Mouse (Mus musculus): ENCODE data around the gene A930033H14Rik. TPM values are rescaled to one million over a fixed set of nuclear protein-coding genes. Genes with fewer than 3 reads are reported as not detected.

A930033H14Rik gene
- polyA plus RNA-seq, 1 experiment from 2014 or later, result 0.90 TPM

DNA sequence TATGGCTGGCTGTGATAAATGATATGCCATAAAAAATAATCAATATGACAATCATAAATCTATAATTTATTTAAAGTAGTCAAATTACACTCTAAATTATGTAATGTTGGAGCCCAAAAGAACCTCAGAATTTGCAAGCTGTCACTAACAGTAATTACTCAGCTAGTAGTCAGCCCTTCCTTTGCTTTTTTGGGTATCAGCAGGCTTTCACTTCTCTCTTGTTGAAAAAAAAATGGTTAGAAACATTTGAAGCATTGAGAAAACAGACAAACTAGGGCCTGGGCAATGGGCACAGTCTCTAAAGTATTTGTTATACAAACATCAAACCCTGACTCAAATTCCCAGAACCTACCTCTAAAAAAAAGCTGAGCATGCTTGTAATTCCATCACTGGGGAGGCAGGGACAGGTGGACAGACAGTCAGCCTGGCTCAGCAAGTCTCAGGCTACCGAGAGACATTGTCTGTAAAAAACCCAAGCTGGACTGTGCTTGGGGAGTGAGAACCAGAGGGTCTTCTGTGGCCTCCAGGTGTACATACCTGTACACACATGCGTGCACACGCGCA, 4.3 kb upstream of the A930033H14Rik start:
- ATAC-seq, result no peak
- no peak overlapping the region for H3K27ac ChIP-seq (ENCODE audit: low read length)
- WGBS, result 94% methylated on average over 4 of the region's 4 CpGs

DNA sequence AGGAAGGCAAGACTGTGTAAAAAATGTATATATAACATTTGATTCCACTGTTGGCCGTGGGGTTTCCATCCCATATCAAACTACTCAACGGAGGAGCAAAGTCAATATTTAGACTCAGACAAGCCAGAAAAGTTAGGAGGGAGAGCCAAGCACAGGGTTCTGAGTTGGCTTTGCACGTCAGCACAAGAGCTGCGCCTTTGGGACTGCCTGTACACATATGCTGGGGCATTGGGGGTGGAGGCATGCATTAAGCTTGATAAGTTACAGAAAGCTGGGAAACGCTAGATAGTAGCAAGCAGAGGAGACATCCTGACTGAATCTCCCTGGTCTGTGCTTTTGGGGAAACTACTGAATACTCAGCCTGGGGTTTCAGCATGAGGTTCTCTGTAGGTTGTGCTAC, 1.1 kb upstream of the A930033H14Rik start:
- TF ChIP-seq CTCF (IDR thresholded peaks at IDR 0.05) (no peak), EP300 (IDR thresholded peaks at IDR 0.05) (no peak)

More for the DNA sequence above, 4.3 kb upstream of the A930033H14Rik start:
- no peak overlapping the region for H3K4me2 ChIP-seq (replicated peaks; ENCODE audit: low read depth, low read length)
- no peak for DNase-seq (ENCODE audit: low spot score)
- peaks cover 4% of the 10 kb centered on the region; the same call in 1 of the 2 replicates for H3K4me1 ChIP-seq (ENCODE audit: insufficient read depth, low read depth, low read length)
- no peak overlapping the region for H3K4me3 ChIP-seq (ENCODE audit: low read depth, low read length)
- H3K9ac ChIP-seq (replicated peaks; ENCODE audit: low read depth), result no peak overlapping the region
- TF ChIP-seq EP300 (IDR thresholded peaks at IDR 0.05), result no peak
- TF ChIP-seq CTCF (IDR thresholded peaks at IDR 0.05), result no peak
- H3K27me3 ChIP-seq (replicated peaks; ENCODE audit: insufficient read depth, low read length), result no peaks in the 10 kb centered on the region
- no peaks in the 10 kb centered on the region for H3K9me3 ChIP-seq (ENCODE audit: low read length)
- no peaks in the 10 kb centered on the region for H3K36me3 ChIP-seq (ENCODE audit: insufficient read depth, low read length)

DNA sequence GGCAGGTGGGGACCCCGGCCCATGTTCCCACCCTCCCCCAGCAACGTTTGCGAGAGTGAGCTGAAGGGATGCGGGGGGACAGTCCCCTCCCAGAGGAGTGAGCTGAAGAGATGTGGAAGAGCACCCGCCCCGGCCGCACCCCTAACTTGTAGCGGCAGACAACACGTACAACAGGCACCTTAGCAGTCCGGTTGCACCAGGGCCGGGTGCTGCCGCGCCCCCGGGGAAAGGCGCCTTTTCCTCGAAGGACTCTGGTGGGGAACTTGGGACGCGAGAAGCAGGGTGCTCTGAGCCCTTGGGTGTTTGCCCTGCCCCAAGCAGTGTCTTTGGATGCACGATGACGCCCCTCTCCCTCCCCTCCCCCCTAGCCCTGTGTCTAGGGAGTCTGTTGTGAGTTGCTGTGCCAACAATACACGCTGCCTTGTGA, 566 bp upstream of the A930033H14Rik start:
- peak overlapping the region; percentile 87 for H3K9ac ChIP-seq (replicated peaks; ENCODE audit: low read depth)
- peak overlapping the region; percentile 96 for H3K27ac ChIP-seq (ENCODE audit: low read length)
- H3K4me3 ChIP-seq (ENCODE audit: low read depth, low read length), result peak overlapping the region; percentile 78
- DNase-seq (ENCODE audit: low spot score), result peak; percentile 50
- 0% methylated on average over 19 of the region's 21 CpGs for WGBS
- H3K4me2 ChIP-seq (replicated peaks; ENCODE audit: low read depth, low read length), result peak overlapping the region; percentile 96
- 0 out of 2 replicates have a peak, but pooled peaks cover 4% of the 10 kb centered on the region for H3K4me1 ChIP-seq (ENCODE audit: insufficient read depth, low read depth, low read length)
- H3K9me3 ChIP-seq (ENCODE audit: low read length), result no peaks in the 10 kb centered on the region
- no peaks in the 10 kb centered on the region for H3K36me3 ChIP-seq (ENCODE audit: insufficient read depth, low read length)
- ATAC-seq, result peak; percentile 53
- TF ChIP-seq CTCF (IDR thresholded peaks at IDR 0.05) (no peak), EP300 (IDR thresholded peaks at IDR 0.05) (no peak)
- H3K27me3 ChIP-seq (replicated peaks; ENCODE audit: insufficient read depth, low read length), result no peaks in the 10 kb centered on the region

More for the DNA sequence above, 1.1 kb upstream of the A930033H14Rik start:
- Histone ChIP-seq H3K27ac (ENCODE audit: low read length) (peak overlapping the region; percentile 96; the same call in 1 of the 2 replicates), H3K4me3 (ENCODE audit: low read depth, low read length) (peak overlapping the region; percentile 78), H3K9ac (replicated peaks; ENCODE audit: low read depth) (peak overlapping the region; percentile 87), H3K36me3 (ENCODE audit: insufficient read depth, low read length) (no peaks in the 10 kb centered on the region), H3K4me2 (replicated peaks; ENCODE audit: low read depth, low read length) (peak overlapping the region; percentile 96), H3K27me3 (replicated peaks; ENCODE audit: insufficient read depth, low read length) (no peaks in the 10 kb centered on the region), H3K9me3 (ENCODE audit: low read length) (no peaks in the 10 kb centered on the region), H3K4me1 (ENCODE audit: insufficient read depth, low read depth, low read length) (peaks cover 4% of the 10 kb centered on the region; the same call in 1 of the 2 replicates)
- WGBS, result 11% methylated on average over 5 of the region's 5 CpGs
- ATAC-seq (no peak), DNase-seq (ENCODE audit: low spot score) (peak; percentile 36)

- Histone ChIP-seq H3K9ac (replicated peaks; ENCODE audit: low read depth) (peak overlapping the region; percentile 87), H3K27me3 (replicated peaks; ENCODE audit: insufficient read depth, low read length) (no peaks in the 10 kb centered on the region), H3K36me3 (ENCODE audit: insufficient read depth, low read length) (no peaks in the 10 kb centered on the region), H3K4me2 (replicated peaks; ENCODE audit: low read depth, low read length) (peak overlapping the region; percentile 96), H3K4me3 (ENCODE audit: low read depth, low read length) (peak overlapping the region; percentile 78), H3K27ac (ENCODE audit: low read length) (peak overlapping the region; percentile 96), H3K4me1 (ENCODE audit: insufficient read depth, low read depth, low read length) (0 out of 2 replicates have a peak, but pooled peaks cover 4% of the 10 kb centered on the region), H3K9me3 (ENCODE audit: low read length) (no peaks in the 10 kb centered on the region)
- no peak for TF ChIP-seq EP300 (IDR thresholded peaks at IDR 0.05)
- TF ChIP-seq CTCF (IDR thresholded peaks at IDR 0.05), result no peak
- 5% methylated on average over 14 of the region's 14 CpGs for WGBS
- no peak for ATAC-seq
- peak; percentile 62 for DNase-seq (ENCODE audit: low spot score)
These were observed 922 bp downstream of the A930033H14Rik start for GRCm38 (mm10) chr10:69211976-69212375.

- WGBS, result 33% methylated on average over 8 of the region's 8 CpGs
- Histone ChIP-seq H3K4me1 (ENCODE audit: insufficient read depth, low read depth, low read length) (0 out of 2 replicates have a peak, but pooled peaks cover 4% of the 10 kb centered on the region), H3K27me3 (replicated peaks; ENCODE audit: insufficient read depth, low read length) (no peaks in the 10 kb centered on the region), H3K4me2 (replicated peaks; ENCODE audit: low read depth, low read length) (peak overlapping the region; percentile 96), H3K9ac (replicated peaks; ENCODE audit: low read depth) (no peak overlapping the region), H3K36me3 (ENCODE audit: insufficient read depth, low read length) (no peaks in the 10 kb centered on the region), H3K4me3 (ENCODE audit: low read depth, low read length) (no peak overlapping the region; the same call in 1 of the 2 replicates), H3K27ac (ENCODE audit: low read length) (peak overlapping the region; percentile 96), H3K9me3 (ENCODE audit: low read length) (no peaks in the 10 kb centered on the region)
- no peak for ATAC-seq
- TF ChIP-seq EP300 (IDR thresholded peaks at IDR 0.05) (peak; percentile 44; the same call in 1 of the 2 replicates), CTCF (IDR thresholded peaks at IDR 0.05) (no peak)
- DNase-seq (ENCODE audit: low spot score), result peak; percentile 66
These were observed 1.3 kb downstream of the A930033H14Rik start for GRCm38 (mm10) chr10:69211560-69211959.

DNA sequence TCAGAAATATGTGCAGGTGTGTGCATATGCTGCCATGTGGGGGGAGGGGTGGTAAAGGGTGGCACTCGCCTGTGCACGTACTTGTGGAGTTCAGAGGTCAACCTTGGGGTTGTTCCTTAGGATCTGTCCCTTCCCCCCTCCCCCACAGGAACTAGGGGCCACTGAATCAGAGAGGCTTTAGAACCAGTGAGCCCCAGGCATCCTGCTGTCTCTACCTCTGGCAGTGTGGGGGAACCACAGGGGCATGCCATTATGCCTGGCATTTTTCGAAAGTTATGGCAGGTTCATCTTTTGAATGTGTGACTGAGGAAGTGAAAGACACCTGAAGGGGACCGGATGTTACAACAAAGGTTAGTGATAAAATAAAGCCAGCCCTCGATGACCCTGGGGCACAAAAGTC, 2.2 kb downstream of the A930033H14Rik start:
- no peak overlapping the region for H3K27ac ChIP-seq (ENCODE audit: low read length)
- H3K4me3 ChIP-seq (ENCODE audit: low read depth, low read length), result no peak overlapping the region
- no peaks in the 10 kb centered on the region for H3K27me3 ChIP-seq (replicated peaks; ENCODE audit: insufficient read depth, low read length)
- no peaks in the 10 kb centered on the region for H3K36me3 ChIP-seq (ENCODE audit: insufficient read depth, low read length)
- no peak for TF ChIP-seq EP300 (IDR thresholded peaks at IDR 0.05)
- no peak for TF ChIP-seq CTCF (IDR thresholded peaks at IDR 0.05)
- no peak overlapping the region for H3K9ac ChIP-seq (replicated peaks; ENCODE audit: low read depth)
- WGBS, result 78% methylated on average over 5 of the region's 5 CpGs
- no peak overlapping the region for H3K4me2 ChIP-seq (replicated peaks; ENCODE audit: low read depth, low read length)
- DNase-seq (ENCODE audit: low spot score) (no peak), ATAC-seq (no peak)
- H3K4me1 ChIP-seq (ENCODE audit: insufficient read depth, low read depth, low read length), result 0 out of 2 replicates have a peak, but pooled peaks cover 4% of the 10 kb centered on the region
- H3K9me3 ChIP-seq (ENCODE audit: low read length), result no peaks in the 10 kb centered on the region
